Mouse (Mus musculus): ENCODE measurements around the gene Olfr126. TPM values are rescaled to one million over a fixed set of nuclear protein-coding genes. Genes with fewer than 3 reads are reported as not detected.

Olfr126 gene
- total RNA-seq (2012; rRNA removed) (not detected in 2 replicates), polyA plus RNA-seq (2012; ENCODE audit: insufficient read depth in 1 of 2, insufficient read length in 2 of 2, low read depth in 1 of 2, low replicate concordance in 2 of 2, missing spikeins in 1 of 2) (not detected)

DNA sequence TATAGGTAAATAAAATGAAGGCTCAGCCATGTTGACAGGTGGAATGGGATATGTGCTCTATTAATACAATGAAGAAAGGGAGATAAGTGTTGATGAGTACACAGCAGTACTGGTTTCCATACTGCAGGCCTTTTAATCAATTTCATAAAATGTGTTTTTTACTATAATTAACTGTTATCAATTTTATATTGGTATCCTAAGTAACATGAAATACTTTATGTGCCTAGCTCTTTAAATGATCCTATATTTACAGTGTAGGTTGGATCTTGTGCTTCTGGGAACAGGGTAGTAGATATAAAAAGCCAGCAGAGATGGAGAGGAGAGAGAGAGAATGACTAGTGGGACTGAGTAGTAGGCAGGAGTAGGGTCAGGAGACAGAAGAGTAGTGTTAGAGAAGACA is at the start of gene Olfr126:
Gene Olfr126, plus strand, starts transcription at position 301 of the 400 bp plus-strand sequence.
- DNase-seq (ENCODE audit: low read depth, low spot score): no peak
- H3K27me3 ChIP-seq (ENCODE audit: control insufficient read depth in 1 of 2, insufficient read depth in 2 of 2, low read length in 2 of 2): no peaks in the 10 kb centered on the region
- no peaks in the 10 kb centered on the region for H3K4me1 ChIP-seq (ENCODE audit: control insufficient read depth in 1 of 2, insufficient read depth in 2 of 2, low read length in 2 of 2)
- no peak within 1 kb of the TSS for H3K4me3 ChIP-seq (ENCODE audit: control insufficient read depth in 1 of 2, insufficient read depth in 1 of 2, low read depth in 2 of 2, low read length in 2 of 2)
- no peak for TF ChIP-seq RAD21 (IDR thresholded peaks at IDR 0.05; ENCODE audit: low read depth, low read length)
- no peak for TF ChIP-seq KAT2A (conservative IDR thresholded peaks at IDR 0.05; ENCODE audit: low read depth, low read length)
- TF ChIP-seq MYB (IDR thresholded peaks at IDR 0.05; ENCODE audit: low read depth, low read length): no peak
- no peaks in the 10 kb centered on the region for H3K9me3 ChIP-seq (replicated peaks; ENCODE audit: insufficient read depth, low read length)
- H3K9ac ChIP-seq (ENCODE audit: control insufficient read depth, low read depth, low read length, poor library complexity, severe bottlenecking): no peak within 1 kb of the TSS
- H3K27ac ChIP-seq (ENCODE audit: control insufficient read depth, low read depth, low read length): no peak within 1 kb of the TSS
- no peaks in the 10 kb centered on the region for H3K36me3 ChIP-seq (ENCODE audit: control insufficient read depth in 1 of 2, insufficient read depth in 2 of 2, low read length in 2 of 2)
- no peaks in the 10 kb centered on the region for H3K79me2 ChIP-seq (ENCODE audit: control insufficient read depth, insufficient read depth, low read length, poor library complexity)

DNA sequence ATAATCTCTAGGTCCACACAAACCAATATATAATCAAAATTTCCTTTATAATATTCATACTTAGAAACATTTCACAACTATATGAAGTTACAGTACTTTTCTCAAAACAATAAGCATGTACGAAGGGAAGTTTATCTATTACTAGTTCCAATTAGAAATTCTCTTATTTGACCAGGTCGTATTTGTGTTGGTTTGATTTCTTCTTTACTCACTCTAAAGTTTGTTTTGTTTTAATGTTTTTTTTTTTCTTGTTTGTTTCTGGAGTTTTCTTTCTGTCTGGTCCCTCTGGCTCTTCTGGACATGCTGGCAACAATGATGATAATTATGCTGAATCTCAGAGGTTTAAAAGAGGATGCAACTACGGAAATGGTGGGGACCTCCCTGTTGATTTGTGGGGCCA is 47.7 kb upstream of the Olfr126 start, which contains the start of gene Olfr124:
Gene Olfr124, plus strand, starts transcription at position 301 of the 400 bp plus-strand sequence.
- DNase-seq (ENCODE audit: low read depth, low spot score): no peak
- Histone ChIP-seq H3K4me1 (ENCODE audit: control insufficient read depth in 1 of 2, insufficient read depth in 2 of 2, low read length in 2 of 2) (no peaks in the 10 kb centered on the region), H3K9me3 (replicated peaks; ENCODE audit: insufficient read depth, low read length) (no peaks in the 10 kb centered on the region), H3K4me3 (ENCODE audit: control insufficient read depth in 1 of 2, insufficient read depth in 1 of 2, low read depth in 2 of 2, low read length in 2 of 2) (no peak within 1 kb of the TSS), H3K9ac (ENCODE audit: control insufficient read depth, low read depth, low read length, poor library complexity, severe bottlenecking) (no peak within 1 kb of the TSS), H3K79me2 (ENCODE audit: control insufficient read depth, insufficient read depth, low read length, poor library complexity) (no peaks in the 10 kb centered on the region), H3K27me3 (ENCODE audit: control insufficient read depth in 1 of 2, insufficient read depth in 2 of 2, low read length in 2 of 2) (no peaks in the 10 kb centered on the region), H3K27ac (ENCODE audit: control insufficient read depth, low read depth, low read length) (no peak within 1 kb of the TSS), H3K36me3 (ENCODE audit: control insufficient read depth in 1 of 2, insufficient read depth in 2 of 2, low read length in 2 of 2) (no peaks in the 10 kb centered on the region)
- no peak for TF ChIP-seq USF1 (IDR thresholded peaks at IDR 0.05; ENCODE audit: low read depth, low read length)
- no peak for TF ChIP-seq SIN3A (IDR thresholded peaks at IDR 0.05; ENCODE audit: low read length)
- no peak for TF ChIP-seq ZKSCAN1 (IDR thresholded peaks at IDR 0.05; ENCODE audit: low read depth, low read length)
- no peak for TF ChIP-seq ZNF384 (IDR thresholded peaks at IDR 0.05; ENCODE audit: low read depth, low read length)
- TF ChIP-seq KAT2A (conservative IDR thresholded peaks at IDR 0.05; ENCODE audit: low read depth, low read length): no peak
- TF ChIP-seq MAFK (IDR thresholded peaks at IDR 0.05; ENCODE audit: borderline replicate concordance, low read depth, low read length): no peak

DNA sequence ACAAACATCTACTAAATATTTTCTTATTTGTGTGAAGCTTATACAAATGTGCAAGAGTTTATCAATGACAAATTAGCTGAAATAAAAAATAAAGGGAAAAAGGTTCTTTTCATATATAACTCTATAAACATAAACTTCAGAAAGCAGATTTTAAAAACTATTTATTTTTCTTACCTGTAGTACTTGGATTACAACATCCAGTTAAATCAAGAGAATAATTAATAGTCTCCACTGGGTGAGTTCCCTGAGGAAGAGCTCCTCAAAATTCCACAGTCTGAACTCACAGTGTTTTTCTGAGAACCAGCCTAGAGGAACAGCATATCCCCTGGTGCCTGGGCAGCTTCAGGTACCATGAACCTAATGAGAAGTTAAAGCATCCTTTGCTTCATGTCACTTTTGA is 14.6 kb upstream of the Olfr126 start, which contains the start of gene Olfr125:
Gene Olfr125, plus strand, starts transcription at position 301 of the 400 bp plus-strand sequence.
- no peak within 1 kb of the TSS for H3K27ac ChIP-seq (ENCODE audit: control insufficient read depth, low read depth, low read length)
- H3K9me3 ChIP-seq (replicated peaks; ENCODE audit: insufficient read depth, low read length): no peaks in the 10 kb centered on the region
- H3K4me3 ChIP-seq (ENCODE audit: control insufficient read depth in 1 of 2, insufficient read depth in 1 of 2, low read depth in 2 of 2, low read length in 2 of 2): no peak within 1 kb of the TSS
- no peak for TF ChIP-seq GATA1 (IDR thresholded peaks at IDR 0.05; ENCODE audit: low read depth, low read length)
- TF ChIP-seq SIN3A (IDR thresholded peaks at IDR 0.05; ENCODE audit: low read length): no peak
- TF ChIP-seq CHD1 (IDR thresholded peaks at IDR 0.05; ENCODE audit: low read depth, low read length): no peak
- TF ChIP-seq BHLHE40 (IDR thresholded peaks at IDR 0.05; ENCODE audit: borderline replicate concordance, low read depth, low read length): no peak
- DNase-seq (ENCODE audit: low read depth, low spot score): no peak
- H3K27me3 ChIP-seq (ENCODE audit: control insufficient read depth in 1 of 2, insufficient read depth in 2 of 2, low read length in 2 of 2): no peaks in the 10 kb centered on the region
- no peak within 1 kb of the TSS for H3K9ac ChIP-seq (ENCODE audit: control insufficient read depth, low read depth, low read length, poor library complexity, severe bottlenecking)
- H3K4me1 ChIP-seq (ENCODE audit: control insufficient read depth in 1 of 2, insufficient read depth in 2 of 2, low read length in 2 of 2): no peaks in the 10 kb centered on the region
- no peaks in the 10 kb centered on the region for H3K79me2 ChIP-seq (ENCODE audit: control insufficient read depth, insufficient read depth, low read length, poor library complexity)
- H3K36me3 ChIP-seq (ENCODE audit: control insufficient read depth in 1 of 2, insufficient read depth in 2 of 2, low read length in 2 of 2): no peaks in the 10 kb centered on the region

All from MEL (cell line).